Mouse (Mus musculus): ENCODE measurements around the gene Cdk2ap2.

GRCm38 (mm10) chr19:4099837-4100717 is 3.1 kb downstream of the Cdk2ap2 start, which contains the start of gene Pitpnm1:
- TF ChIP-seq POLR2A (IDR thresholded peaks at IDR 0.05; ENCODE audit: borderline replicate concordance, extremely low read depth, low read depth, low read length), result no peak
- no peak for TF ChIP-seq CTCF (IDR thresholded peaks at IDR 0.05; ENCODE audit: insufficient read depth, low read length)
